14 mouse cellular contexts compared by ENCODE assay signal in the genomic region with DNA sequence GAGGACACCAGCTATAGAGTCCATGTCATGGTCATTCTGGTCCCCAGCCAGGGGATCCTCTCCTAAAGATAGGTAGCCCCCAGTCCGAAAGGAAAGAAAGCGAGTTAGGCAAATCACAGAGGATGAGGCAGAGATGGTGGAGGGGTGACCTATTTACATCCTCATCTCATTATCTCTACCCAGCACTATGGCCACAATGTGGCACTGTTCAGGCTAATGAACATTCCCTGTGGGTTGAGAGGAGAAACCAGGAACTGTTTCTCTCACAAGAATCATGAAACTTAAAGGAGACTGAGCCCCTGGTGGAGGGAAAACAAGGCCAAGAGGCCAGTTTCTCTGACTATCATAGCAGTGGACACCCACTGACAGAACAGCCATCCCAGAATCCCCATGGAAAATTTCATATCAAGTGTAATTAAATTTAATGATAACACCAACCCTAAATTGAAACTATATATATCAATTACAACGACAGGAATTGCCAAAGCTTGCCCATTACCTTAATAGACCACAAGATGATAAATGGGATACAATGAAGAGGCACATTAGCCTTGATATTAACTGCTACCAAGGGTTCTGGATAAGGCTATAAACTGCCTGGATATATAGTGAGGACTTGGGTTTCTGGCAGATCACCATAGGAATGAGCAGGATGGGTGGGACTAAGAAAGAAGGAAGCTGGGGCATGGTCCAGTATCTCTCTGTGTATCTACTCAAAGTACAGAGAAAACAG. TPM values are rescaled to one million over a fixed set of nuclear protein-coding genes. Genes with fewer than 3 reads are reported as not detected.
DNase-seq lines count a peak whose midpoint lies in the region; ATAC-seq lines count a peak whose summit lies in the region.
"Had no signal": no experiment of that assay in that cellular context is flagged by ENCODE, and none has a peak within 500 bp of the region (broad histone marks: within the 10 kb centered on the region; RNA-seq: fewer than 3 reads in every experiment).

No protein-coding gene starts in this region.

- peaks cover 25% of the 10 kb centered on the region; the same call in 1 of the 2 replicates for H3K36me3 ChIP-seq in neural tube, embryonic 14.5 days (ENCODE audit: control insufficient read depth, insufficient read depth, low read length)
- H3K36me3 ChIP-seq in limb, embryonic 10.5 days = peaks cover 70% of the 10 kb centered on the region
- peaks cover 4% of the 10 kb centered on the region; the same call in 1 of the 2 replicates for H3K36me3 ChIP-seq in forebrain, embryonic 11.5 days (ENCODE audit: control insufficient read depth, insufficient read depth, low read length)

- intact Hi-C loops in left cerebral cortex, postnatal 4 days (cut with DNase I) = no loop called here

- DNase-seq in frontal cortex, postnatal 14 days (ENCODE audit: low spot score in 2 of 2) = no peak
- peak; percentile 17 for DNase-seq in left cerebral cortex, postnatal 4 days
- no peak for DNase-seq in left cerebral cortex, adult 9 months (ENCODE audit: low spot score in 2 of 2)
- peak; percentile 34 for DNase-seq in Muller cell, postnatal 12 days (ENCODE audit: inconsistent ontology term)
- no peak for DNase-seq in limb, embryonic 10.5 days (ENCODE audit: low spot score)
- DNase-seq in forebrain, embryonic 11.5 days (ENCODE audit: low spot score) = no peak
- DNase-seq: cerebellum, adult 11-12 months; kidney, adult 8-10 months had no signal

- peak; percentile 65; the same call in 1 of the 2 replicates for ATAC-seq in frontal cortex, adult (ENCODE audit: low TSS enrichment)
- peak; percentile 87 for ATAC-seq in neural tube, embryonic 14.5 days (ENCODE audit: low read depth)
- ATAC-seq in forebrain, embryonic 11.5 days (replicated peaks; ENCODE audit: low FRiP score) = no peak
- ATAC-seq: activated CD4-positive, CD25-positive, alpha-beta regulatory T cell, adult 4 months; liver, embryonic 12.5 days; midbrain, embryonic 16.5 days had no signal

- WGBS in neural tube, embryonic 14.5 days = 72% methylated on average over 3 of the region's 3 CpGs
- WGBS in limb, embryonic 10.5 days = 91% methylated on average over 3 of the region's 3 CpGs
- 92% methylated on average over 3 of the region's 3 CpGs for WGBS in forebrain, embryonic 11.5 days

- no peak overlapping the region for H3K4me3 ChIP-seq in neural tube, embryonic 14.5 days (ENCODE audit: low read depth, low read length)
- H3K4me3 ChIP-seq in limb, embryonic 10.5 days = no peak overlapping the region
- no peak overlapping the region for H3K4me3 ChIP-seq in forebrain, embryonic 11.5 days (ENCODE audit: low read depth, low read length)
- H3K4me3 ChIP-seq: liver, embryonic 12.5 days had no signal

- H3K9me3 ChIP-seq in neural tube, embryonic 14.5 days (ENCODE audit: control insufficient read depth, low read length) = no peaks in the 10 kb centered on the region
- no peaks in the 10 kb centered on the region for H3K9me3 ChIP-seq in limb, embryonic 10.5 days (replicated peaks)
- H3K9me3 ChIP-seq in forebrain, embryonic 11.5 days (ENCODE audit: control insufficient read depth, low read length) = no peaks in the 10 kb centered on the region
- H3K9me3 ChIP-seq: G1E; liver, embryonic 12.5 days had no signal

- H3K4me1 ChIP-seq in neural tube, embryonic 14.5 days (ENCODE audit: control insufficient read depth, insufficient read depth, low read length) = no peaks in the 10 kb centered on the region
- H3K4me1 ChIP-seq in limb, embryonic 10.5 days = no peaks in the 10 kb centered on the region
- no peaks in the 10 kb centered on the region for H3K4me1 ChIP-seq in forebrain, embryonic 11.5 days (replicated peaks; ENCODE audit: control insufficient read depth, insufficient read depth, low read length)

- no peaks in the 10 kb centered on the region for H3K27me3 ChIP-seq in neural tube, embryonic 14.5 days (ENCODE audit: control insufficient read depth, insufficient read depth, low read length)
- H3K27me3 ChIP-seq in limb, embryonic 10.5 days (ENCODE audit: low read depth, poor library complexity, severe bottlenecking) = no peaks in the 10 kb centered on the region
- no peaks in the 10 kb centered on the region for H3K27me3 ChIP-seq in forebrain, embryonic 11.5 days (ENCODE audit: control insufficient read depth, insufficient read depth, low read length)
- H3K27me3 ChIP-seq: liver, embryonic 12.5 days had no signal

- H3K9ac ChIP-seq in neural tube, embryonic 14.5 days (replicated peaks; ENCODE audit: low read depth, low read length) = no peak overlapping the region
- H3K9ac ChIP-seq in forebrain, embryonic 11.5 days (ENCODE audit: low read length) = no peak overlapping the region
- H3K9ac ChIP-seq: liver, embryonic 12.5 days had no signal

- H3K4me2 ChIP-seq in neural tube, embryonic 14.5 days (ENCODE audit: low read depth, low read length) = no peak overlapping the region
- no peak overlapping the region for H3K4me2 ChIP-seq in forebrain, embryonic 11.5 days (ENCODE audit: low read depth, low read length, severe bottlenecking)
- H3K4me2 ChIP-seq: liver, embryonic 12.5 days had no signal

- H3K27ac ChIP-seq in neural tube, embryonic 14.5 days (ENCODE audit: low read depth, low read length) = no peak overlapping the region
- H3K27ac ChIP-seq in limb, embryonic 10.5 days = no peak overlapping the region
- no peak overlapping the region for H3K27ac ChIP-seq in forebrain, embryonic 11.5 days (ENCODE audit: low read depth, low read length)
- H3K27ac ChIP-seq: liver, embryonic 12.5 days had no signal

RNA-seq across cellular contexts. Expression of gene Ikbke, which starts 40.4 kb away (rescaled TPM):
- 1 to 10 TPM; 3.7 to 3.9 TPM for total RNA-seq in left cerebral cortex, postnatal 4 days (2021)
- polyA plus RNA-seq in neural tube, embryonic 14.5 days (2014; fragmentation: Nextera tagmentation; extraction: Ambion mirVana) = 0.55 and 0.93 TPM in 2 replicates
- polyA plus RNA-seq in limb, embryonic 10.5 days (2016; fragmentation: Nextera tagmentation; extraction: Ambion mirVana) = 1.3 TPM in 2 replicates
- polyA plus RNA-seq in forebrain, embryonic 11.5 days (2014; fragmentation: Nextera tagmentation; extraction: Ambion mirVana) = 0.55 and 0.83 TPM in 2 replicates

Comparison
In these comparisons a context has a peak if more than half of its experiments do, and no peak if none do; other contexts are left out.
1. DNase-seq: peak in left cerebral cortex, postnatal 4 days (single experiment) and Muller cell, postnatal 12 days (single experiment); none in frontal cortex, postnatal 14 days (0 of 2), left cerebral cortex, adult 9 months (0 of 2), limb, embryonic 10.5 days (single experiment) and forebrain, embryonic 11.5 days (single experiment).